Comparison of ENCODE assay signal across 8 mouse cellular contexts in genomic region chr7:40884855-40885489, GRCm38 (mm10). TPM values are rescaled to one million over a fixed set of nuclear protein-coding genes. Genes with fewer than 3 reads are reported as not detected.
A peak's percentile ranks its signal among the peaks of the same experiment; 100 is the strongest.
DNase-seq lines count a peak whose midpoint lies in the region; ATAC-seq lines count a peak whose summit lies in the region.

No protein-coding gene starts in this region.

- no peak overlapping the region for H3K4me2 ChIP-seq in hindbrain, embryonic 11.5 days (replicated peaks; ENCODE audit: low read depth, low read length)

- no peaks in the 10 kb centered on the region for H3K9me3 ChIP-seq in hindbrain, embryonic 11.5 days (ENCODE audit: control insufficient read depth, low read length)

- H3K4me1 ChIP-seq in hindbrain, embryonic 11.5 days (replicated peaks; ENCODE audit: control insufficient read depth, insufficient read depth, low read length): no peaks in the 10 kb centered on the region

- no peak overlapping the region; the same call in 1 of the 2 replicates for H3K9ac ChIP-seq in hindbrain, embryonic 11.5 days (ENCODE audit: low read depth, low read length)

- H3K27me3 ChIP-seq in hindbrain, embryonic 11.5 days (ENCODE audit: control insufficient read depth, insufficient read depth, low read length): no peaks in the 10 kb centered on the region

- 47% methylated on average over 8 of the region's 8 CpGs for WGBS in hindbrain, embryonic 11.5 days

- H3K4me3 ChIP-seq in hindbrain, embryonic 11.5 days (ENCODE audit: low read depth, low read length): no peak overlapping the region

- peak; percentile 33; the same call in 1 of the 2 replicates for ATAC-seq in hindbrain, embryonic 11.5 days (ENCODE audit: low FRiP score)

- H3K27ac ChIP-seq in hindbrain, embryonic 11.5 days (ENCODE audit: low read depth, low read length): no peak overlapping the region

- DNase-seq in 3134 (ENCODE audit: extremely low read depth, insufficient read length, low spot score) (peak; percentile 3), MN1 (ENCODE audit: low spot score) (no peak)
- DNase-seq in cerebellum, adult 11 months: peak; percentile 20
- DNase-seq in hindbrain, embryonic 11.5 days (ENCODE audit: low spot score): peak; percentile 16
- peak; percentile 65 for DNase-seq in lung, postnatal 10 days
- no peak for DNase-seq in heart, adult 8-10 months (ENCODE audit: low spot score)
- no peak for DNase-seq in heart, adult 11 months
- no peak for DNase-seq in gastrocnemius, adult 18-20 months (ENCODE audit: low spot score)

- H3K36me3 ChIP-seq in hindbrain, embryonic 11.5 days (ENCODE audit: control insufficient read depth, insufficient read depth, low read length): no peaks in the 10 kb centered on the region

RNA-seq across cellular contexts. Expression of gene Vstm2b, which starts 13.2 kb away (rescaled TPM):
- 11.7 and 12.8 TPM in 2 replicates for polyA plus RNA-seq in hindbrain, embryonic 11.5 days (2014; fragmentation: Nextera tagmentation; extraction: Ambion mirVana)
- total RNA-seq in heart, adult 8-10 months (2022): under 1 TPM in 2 of 4 experiments, not detected in 2; 0.12 to 0.37 TPM
- not detected for total RNA-seq in gastrocnemius, adult 18-20 months (2021)

Comparison
In these comparisons a context has a peak if more than half of its experiments do, and no peak if none do; other contexts are left out.
1. DNase-seq: peak in 3134 (single experiment), cerebellum, adult 11 months (single experiment), hindbrain, embryonic 11.5 days (single experiment) and lung, postnatal 10 days (single experiment); none in heart, adult 8-10 months (single experiment), heart, adult 11 months (single experiment), MN1 (single experiment) and gastrocnemius, adult 18-20 months (single experiment).